Mouse (Mus musculus) lung, embryonic 15.5 days (tissue): ENCODE results near the gene Serpina3g. TPM values are rescaled to one million over a fixed set of nuclear protein-coding genes. Genes with fewer than 3 reads are reported as not detected.
"Not testable (repeated sequence)": the region's sequence is repeated elsewhere in the genome, so short reads cannot be mapped to it uniquely, and the experiment has no call there.

Experiments
- ATAC-seq: fragments of 200-750 bp; cut with Nextera tagmentation; 2 replicates; pipeline ENCODE4 v1.8.0; 2017; ENCODE audit warnings: moderate number of reproducible peaks, borderline replicate concordance; ENCODE audit not compliant: low FRiP score, low TSS enrichment; ENCODE audit errors: extremely low read depth
- H3K27ac ChIP-seq: fragments of 300-500 bp; sonication (generic); 2 replicates; pipeline ENCODE4 v1.5.1; 2015; ENCODE audit warnings: moderate library complexity, mild to moderate bottlenecking, inconsistent platforms
- H3K27me3 ChIP-seq: fragments of 300-500 bp; sonication (generic); 2 replicates; pipeline ENCODE4 v1.6.1; 2015; ENCODE audit warnings: inconsistent platforms
- H3K36me3 ChIP-seq: fragments of 300-500 bp; sonication (generic); 2 replicates; pipeline ENCODE4 v1.6.1; 2015; ENCODE audit warnings: inconsistent platforms
- H3K4me1 ChIP-seq: fragments of 300-500 bp; sonication (generic); 2 replicates; pipeline ENCODE4 v1.6.1; 2015; ENCODE audit warnings: inconsistent platforms
- H3K4me2 ChIP-seq: fragments of 300-500 bp; sonication (generic); 2 replicates; pipeline ENCODE4 v1.6.1; 2015; ENCODE audit warnings: inconsistent platforms, mild to moderate bottlenecking, moderate library complexity
- H3K4me3 ChIP-seq: fragments of 300-500 bp; sonication (generic); 2 replicates; pipeline ENCODE4 v1.5.1; 2015; ENCODE audit warnings: mild to moderate bottlenecking, inconsistent platforms
- H3K9ac ChIP-seq: fragments of 300-500 bp; sonication (generic); 2 replicates; pipeline ENCODE4 v1.6.1; 2015; ENCODE audit warnings: inconsistent platforms
- H3K9me3 ChIP-seq: fragments of 300-500 bp; sonication (generic); 2 replicates; pipeline ENCODE4 v1.6.1; 2016; ENCODE audit warnings: inconsistent platforms
- WGBS: fragments of 180-500 bp; shearing (Covaris S2); methylation state at CpG from one replicate; pipeline ENCODE4 v1.1.7; 2015; 5-methylcytosine and 5-hydroxymethylcytosine counted together
- polyA plus RNA-seq: library from polyadenylated mRNA; unstranded; fragments of >200 nt; fragmentation: Nextera tagmentation; extraction: Ambion mirVana; gene quantifications from 2 replicates; pipeline ENCODE4 v1.2.1, GENCODE M21; 2015

Serpina3g gene
- polyA plus RNA-seq, 1 experiment from 2014 or later, result 4.4 TPM

DNA sequence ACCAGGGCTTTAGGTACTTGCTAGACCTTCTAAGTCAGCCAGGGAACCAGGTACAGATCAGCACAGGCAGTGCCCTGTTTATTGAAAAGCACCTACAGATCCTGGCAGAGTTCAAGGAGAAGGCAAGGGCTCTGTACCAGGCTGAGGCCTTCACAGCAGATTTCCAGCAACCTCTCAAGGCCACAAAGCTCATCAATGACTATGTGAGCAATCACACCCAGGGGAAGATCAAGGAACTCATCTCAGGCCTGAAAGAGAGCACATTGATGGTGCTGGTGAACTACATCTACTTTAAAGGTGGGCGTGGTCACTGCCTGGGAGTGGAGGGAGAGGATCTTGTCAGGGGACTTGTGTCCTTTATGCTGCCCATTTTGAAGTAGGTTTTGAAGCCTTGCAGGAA lies 2.0 kb downstream of the Serpina3g start:
- not testable (repeated sequence) for H3K4me2 ChIP-seq, H3K4me3 ChIP-seq, ATAC-seq, H3K27ac ChIP-seq, H3K9me3 ChIP-seq, H3K4me1 ChIP-seq, H3K36me3 ChIP-seq, H3K9ac ChIP-seq, H3K27me3 ChIP-seq
- WGBS, result 72% methylated on average over 1 of the region's 1 CpGs

DNA sequence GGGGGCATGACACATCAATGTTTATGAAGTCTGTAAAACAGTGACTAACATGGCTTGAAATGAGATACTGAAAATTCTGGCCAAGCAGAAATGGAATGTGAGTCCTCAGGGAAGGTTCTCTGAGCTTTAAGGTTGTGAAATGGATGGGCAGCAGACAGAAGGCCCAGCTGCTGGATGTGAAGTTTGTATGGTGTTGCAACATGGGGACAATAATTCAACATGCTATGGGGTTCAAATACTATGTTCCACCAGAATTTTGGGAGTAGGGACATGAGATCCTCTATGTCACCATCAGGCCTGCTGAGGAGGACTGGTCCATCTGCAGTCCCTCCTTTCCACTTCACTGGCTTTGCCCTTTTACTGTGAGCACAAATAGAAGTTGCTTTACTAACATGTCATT lies 7.3 kb downstream of the Serpina3g start:
- no peak for ATAC-seq
- no peak overlapping the region for H3K4me3 ChIP-seq
- no peak overlapping the region for H3K27ac ChIP-seq
- H3K9me3 ChIP-seq, result no peaks in the 10 kb centered on the region
- no peaks in the 10 kb centered on the region for H3K36me3 ChIP-seq
- H3K4me1 ChIP-seq, result no peaks in the 10 kb centered on the region
- no peaks in the 10 kb centered on the region for H3K27me3 ChIP-seq
- H3K4me2 ChIP-seq, result no peak overlapping the region
- H3K9ac ChIP-seq, result no peak overlapping the region

DNA sequence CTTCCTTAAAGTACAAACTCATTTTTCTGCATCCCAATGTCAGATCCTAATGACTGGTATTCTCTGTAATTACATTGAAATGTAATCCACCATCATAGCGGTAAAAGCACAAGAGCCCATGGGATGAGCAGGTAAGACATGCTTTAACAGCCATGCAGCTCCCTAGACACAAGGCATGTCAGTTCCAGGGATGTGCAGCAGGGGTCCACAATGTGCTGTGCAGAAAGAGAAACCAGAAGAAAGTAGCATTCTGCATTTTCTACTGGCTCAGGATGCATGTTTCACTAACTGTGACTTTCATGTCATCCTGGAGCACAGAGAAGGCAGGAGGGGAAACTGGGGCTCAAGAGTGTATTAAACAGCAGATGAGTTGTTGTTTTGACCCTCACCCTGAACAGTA lies 9.0 kb downstream of the Serpina3g start:
- Histone ChIP-seq H3K4me3 (no peak overlapping the region), H3K27ac (no peak overlapping the region), H3K4me2 (no peak overlapping the region), H3K9me3 (no peaks in the 10 kb centered on the region), H3K9ac (no peak overlapping the region), H3K4me1 (no peaks in the 10 kb centered on the region), H3K27me3 (no peaks in the 10 kb centered on the region), H3K36me3 (no peaks in the 10 kb centered on the region)
- no peak for ATAC-seq
- 88% methylated on average over 1 of the region's 1 CpGs for WGBS

DNA sequence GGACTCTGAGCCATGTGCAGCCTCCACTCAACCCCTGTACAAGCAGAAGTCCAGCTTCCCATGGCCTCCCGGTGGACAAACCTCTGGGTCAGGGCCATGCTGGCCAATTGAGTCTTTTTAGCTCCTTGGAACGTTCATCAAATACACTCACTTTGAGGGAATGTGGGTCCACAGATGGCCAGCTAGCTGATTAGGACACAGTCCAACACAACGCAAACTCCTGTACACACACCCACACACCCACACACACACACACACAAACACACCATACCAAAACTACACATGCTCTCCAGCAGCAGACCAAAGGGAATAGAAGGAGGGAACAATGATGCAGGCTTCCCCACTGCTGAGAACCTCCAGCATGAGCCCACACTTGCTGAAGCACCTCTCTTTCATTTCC lies 9.6 kb downstream of the Serpina3g start:
- no peak for ATAC-seq
- Histone ChIP-seq H3K9ac (no peak overlapping the region), H3K9me3 (no peaks in the 10 kb centered on the region), H3K4me3 (no peak overlapping the region), H3K27me3 (no peaks in the 10 kb centered on the region), H3K4me2 (no peak overlapping the region), H3K36me3 (no peaks in the 10 kb centered on the region), H3K4me1 (no peaks in the 10 kb centered on the region), H3K27ac (no peak overlapping the region)
- 50% methylated on average over 3 of the region's 3 CpGs for WGBS

DNA sequence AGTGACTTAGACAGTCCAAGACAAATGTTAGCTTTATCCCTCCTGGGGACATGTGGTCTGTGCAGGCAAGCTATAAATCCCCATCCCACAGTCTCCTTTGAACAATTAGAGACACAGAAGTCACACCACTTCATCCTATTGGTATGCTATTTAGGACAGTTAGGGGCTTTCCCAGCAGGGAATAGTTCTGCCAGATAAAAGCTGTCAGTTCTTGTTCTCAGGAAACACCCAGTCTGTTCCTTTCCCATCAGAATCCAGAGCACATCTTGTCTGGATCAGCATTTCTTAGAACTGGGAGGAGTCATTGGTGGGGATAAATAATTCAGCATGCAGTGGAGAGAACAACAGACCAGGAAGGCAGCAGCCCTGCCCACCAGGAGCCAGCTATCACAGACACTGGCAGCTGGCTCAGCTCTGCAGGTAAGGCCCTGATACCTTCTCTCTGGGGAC lies 11.5 kb downstream of the Serpina3g start:
- H3K9ac ChIP-seq, result no peak overlapping the region
- H3K4me2 ChIP-seq, result no peak overlapping the region
- no peaks in the 10 kb centered on the region for H3K4me1 ChIP-seq
- no peaks in the 10 kb centered on the region for H3K36me3 ChIP-seq
- H3K27ac ChIP-seq, result no peak overlapping the region
- ATAC-seq, result no peak
- H3K4me3 ChIP-seq, result no peak overlapping the region
- H3K9me3 ChIP-seq, result no peaks in the 10 kb centered on the region
- no peaks in the 10 kb centered on the region for H3K27me3 ChIP-seq

DNA sequence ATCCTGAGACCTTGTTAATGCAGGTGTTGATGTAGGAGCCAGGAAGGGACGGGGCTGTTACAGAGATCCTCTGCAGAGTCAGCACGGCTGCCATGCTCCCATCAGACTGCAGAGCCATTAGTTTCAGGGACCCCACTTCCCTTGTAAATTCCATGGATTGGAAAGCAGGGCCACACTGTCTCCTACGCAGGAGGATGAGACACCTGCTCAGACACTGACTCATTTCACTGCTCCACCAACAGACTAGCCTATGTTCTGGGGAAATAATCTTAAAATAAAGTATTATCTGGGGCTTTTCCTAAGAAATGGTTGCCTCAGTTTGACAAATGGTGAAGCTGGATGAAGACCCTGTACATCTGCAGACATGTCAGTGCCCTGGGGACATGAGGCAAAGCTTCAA lies 12.2 kb downstream of the Serpina3g start:
- WGBS, result 64% methylated on average over 3 of the region's 3 CpGs
- no peaks in the 10 kb centered on the region for H3K4me1 ChIP-seq
- H3K36me3 ChIP-seq, result no peaks in the 10 kb centered on the region
- no peaks in the 10 kb centered on the region for H3K27me3 ChIP-seq
- no peak overlapping the region for H3K9ac ChIP-seq
- H3K4me3 ChIP-seq, result no peak overlapping the region
- no peak for ATAC-seq
- no peak overlapping the region for H3K4me2 ChIP-seq
- H3K9me3 ChIP-seq, result no peaks in the 10 kb centered on the region
- no peak overlapping the region for H3K27ac ChIP-seq

DNA sequence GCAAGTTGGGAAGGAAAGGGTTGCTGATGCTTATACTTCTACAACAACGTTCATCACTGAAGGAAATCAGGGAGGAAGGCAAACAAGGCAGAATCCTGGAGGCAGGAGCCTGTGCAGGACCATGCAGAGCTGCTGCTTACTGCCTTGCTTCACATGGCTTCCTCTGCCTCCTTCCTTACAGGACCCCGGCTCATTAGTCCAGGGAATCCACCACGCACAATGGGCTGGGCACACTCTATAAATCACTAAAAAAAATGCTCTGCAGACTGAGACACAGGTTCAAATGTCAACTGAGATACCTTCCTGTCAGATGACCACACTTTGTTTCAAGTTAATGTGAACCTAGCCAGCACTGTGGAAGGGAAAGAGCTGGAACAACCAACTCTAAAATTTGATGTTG lies 25.0 kb downstream of the Serpina3g start:
- Histone ChIP-seq H3K27ac (no peak overlapping the region), H3K9me3 (no peaks in the 10 kb centered on the region), H3K9ac (no peak overlapping the region), H3K4me2 (no peak overlapping the region), H3K27me3 (no peaks in the 10 kb centered on the region), H3K36me3 (no peaks in the 10 kb centered on the region), H3K4me3 (no peak overlapping the region), H3K4me1 (no peaks in the 10 kb centered on the region)
- no peak for ATAC-seq
- 34% methylated on average over 3 of the region's 3 CpGs for WGBS

DNA sequence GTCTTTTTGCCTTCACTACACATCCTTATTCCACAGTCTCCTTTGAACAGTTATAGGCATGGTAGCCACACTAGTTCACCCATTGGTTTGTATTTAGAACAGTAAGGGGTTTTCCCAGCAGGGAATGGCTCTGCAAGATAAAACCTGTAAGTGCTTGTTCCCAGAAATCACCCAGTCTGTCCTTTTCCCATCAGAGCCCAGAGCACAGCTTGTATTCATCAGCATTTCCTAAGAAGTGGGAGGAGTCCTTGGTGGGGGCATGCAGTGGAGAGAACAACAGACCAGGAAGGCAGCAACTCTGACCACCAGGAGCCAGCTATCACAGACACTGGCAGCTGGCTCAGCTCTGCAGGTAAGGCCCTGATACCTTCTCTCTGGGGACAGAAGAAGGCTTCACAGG lies 26.8 kb downstream of the Serpina3g start, which contains the start of gene Serpina3i:
Serpina3i (plus strand) TSS at position 260 of the 400 bp plus-strand sequence.
- no peaks in the 10 kb centered on the region for H3K4me1 ChIP-seq
- no peak within 1 kb of the TSS for H3K27ac ChIP-seq
- no peaks in the 10 kb centered on the region for H3K9me3 ChIP-seq
- H3K27me3 ChIP-seq, result no peaks in the 10 kb centered on the region
- no peak within 1 kb of the TSS for H3K4me3 ChIP-seq
- ATAC-seq, result no peak
- H3K4me2 ChIP-seq, result no peak within 1 kb of the TSS
- H3K9ac ChIP-seq, result no peak within 1 kb of the TSS
- H3K36me3 ChIP-seq, result no peaks in the 10 kb centered on the region

DNA sequence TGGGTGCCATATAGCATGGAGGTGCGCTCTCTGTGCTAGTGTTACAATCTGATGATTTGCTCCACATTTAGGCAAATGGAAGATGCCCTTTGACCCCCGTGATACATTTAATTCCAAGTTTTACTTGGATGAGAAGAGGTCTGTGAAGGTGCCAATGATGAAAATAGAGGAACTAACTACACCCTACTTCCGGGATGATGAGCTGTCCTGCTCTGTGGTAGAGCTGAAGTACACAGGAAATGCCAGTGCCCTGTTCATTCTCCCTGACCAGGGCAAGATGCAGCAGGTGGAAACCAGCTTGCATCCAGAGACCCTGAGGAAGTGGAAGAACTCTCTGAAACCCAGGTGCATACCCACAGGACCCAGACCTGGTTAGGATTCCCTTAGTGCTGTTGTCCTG lies 30.3 kb downstream of the Serpina3g start:
- H3K36me3 ChIP-seq, result no peaks in the 10 kb centered on the region
- no peak overlapping the region for H3K27ac ChIP-seq
- WGBS, result 63% methylated on average over 3 of the region's 3 CpGs
- no peak overlapping the region for H3K9ac ChIP-seq
- H3K4me1 ChIP-seq, result no peaks in the 10 kb centered on the region
- no peaks in the 10 kb centered on the region for H3K27me3 ChIP-seq
- no peak for ATAC-seq
- H3K4me2 ChIP-seq, result no peak overlapping the region
- no peaks in the 10 kb centered on the region for H3K9me3 ChIP-seq
- H3K4me3 ChIP-seq, result no peak overlapping the region

DNA sequence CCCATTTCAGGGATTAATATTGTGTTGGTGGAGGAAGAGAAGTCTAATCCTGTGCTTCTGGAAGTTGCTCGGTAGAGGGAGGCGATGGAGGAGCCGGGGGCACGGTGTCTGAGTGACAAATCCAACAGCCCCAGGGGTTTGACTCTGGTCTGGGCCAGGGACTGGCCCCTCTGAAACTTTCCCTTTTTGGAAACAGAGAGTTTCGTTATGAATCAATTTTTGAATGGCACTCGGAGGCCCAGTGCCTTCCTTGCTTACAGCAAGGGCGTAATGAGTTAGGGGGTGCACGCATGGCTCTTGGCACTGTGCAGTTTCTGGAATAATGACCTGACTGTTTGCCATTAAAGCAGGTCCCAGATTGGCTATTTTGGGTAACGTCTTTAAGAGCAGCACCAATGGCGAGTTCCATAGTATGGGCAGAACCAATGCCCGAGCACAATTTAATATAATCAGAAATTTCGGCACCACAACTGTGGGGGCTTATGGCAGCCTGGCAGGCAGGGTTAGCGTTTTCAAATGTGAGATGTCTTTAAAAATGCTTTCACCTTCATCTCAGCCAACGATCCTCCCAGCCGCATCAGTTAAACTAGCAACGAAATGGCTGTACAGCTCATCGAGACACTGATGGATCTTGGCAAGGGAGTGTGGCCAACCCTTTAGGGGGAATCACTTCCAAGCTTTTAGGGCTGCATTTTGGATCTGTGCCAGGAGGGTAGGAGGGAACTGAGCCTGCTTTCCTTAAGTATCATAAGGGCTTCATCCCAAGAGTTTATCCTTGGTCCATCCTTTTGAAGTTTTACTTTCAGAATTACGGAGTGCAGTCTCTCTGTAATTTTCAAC lies 42.4 kb downstream of the Serpina3g start:
- Histone ChIP-seq H3K9me3 (no peaks in the 10 kb centered on the region), H3K9ac (no peak overlapping the region), H3K4me2 (no peak overlapping the region), H3K4me3 (no peak overlapping the region), H3K27ac (no peak overlapping the region), H3K36me3 (no peaks in the 10 kb centered on the region), H3K4me1 (no peaks in the 10 kb centered on the region), H3K27me3 (no peaks in the 10 kb centered on the region)
- ATAC-seq, result no peak
- WGBS, result 71% methylated on average over 18 of the region's 18 CpGs

DNA sequence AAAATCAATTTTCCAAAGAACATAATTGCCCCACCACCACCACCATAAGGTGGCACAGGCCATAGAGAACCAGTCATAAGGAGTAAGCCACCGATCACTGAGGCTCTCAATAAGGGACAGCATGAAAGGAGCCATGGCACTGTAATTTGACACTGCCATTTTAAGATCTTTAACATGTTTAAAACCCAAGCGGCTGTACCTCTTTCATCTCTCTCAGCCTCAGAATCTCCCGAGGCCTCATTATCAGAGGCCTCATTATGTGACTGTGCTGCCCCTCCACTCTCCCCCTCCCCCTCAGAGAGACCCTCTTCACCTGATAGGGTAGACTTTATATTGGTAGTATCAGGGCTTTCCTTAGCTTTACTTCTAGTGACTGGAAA lies 43.0 kb downstream of the Serpina3g start:
- H3K27ac ChIP-seq, result no peak overlapping the region
- H3K4me1 ChIP-seq, result no peaks in the 10 kb centered on the region
- no peak overlapping the region for H3K9ac ChIP-seq
- 6% methylated on average over 3 of the region's 3 CpGs for WGBS
- no peaks in the 10 kb centered on the region for H3K27me3 ChIP-seq
- no peak for ATAC-seq
- no peaks in the 10 kb centered on the region for H3K36me3 ChIP-seq
- H3K9me3 ChIP-seq, result no peaks in the 10 kb centered on the region
- no peak overlapping the region for H3K4me2 ChIP-seq
- H3K4me3 ChIP-seq, result no peak overlapping the region

DNA sequence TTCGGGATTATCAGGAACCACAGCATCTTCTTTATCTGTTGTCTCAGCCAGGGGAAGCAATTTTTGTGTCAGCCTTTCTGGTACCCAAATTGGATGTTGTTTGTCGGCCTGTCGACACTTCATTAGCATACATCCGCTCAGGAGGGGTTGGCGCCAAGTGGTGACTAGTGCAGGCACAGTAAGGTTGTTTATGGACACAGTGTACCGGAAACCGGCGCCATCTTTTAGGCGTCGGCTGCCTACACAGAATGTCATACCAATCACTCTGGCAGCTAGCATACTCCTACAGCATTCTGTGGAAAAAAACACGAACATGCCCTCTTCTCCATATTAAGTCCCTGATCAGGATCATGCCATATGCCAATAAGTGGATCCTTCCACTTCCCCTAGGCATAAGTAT lies 47.3 kb downstream of the Serpina3g start:
- Histone ChIP-seq H3K4me1 (no peaks in the 10 kb centered on the region), H3K27ac (no peak overlapping the region), H3K27me3 (no peaks in the 10 kb centered on the region), H3K9ac (no peak overlapping the region), H3K9me3 (no peaks in the 10 kb centered on the region), H3K4me2 (no peak overlapping the region), H3K4me3 (no peak overlapping the region), H3K36me3 (no peaks in the 10 kb centered on the region)
- ATAC-seq, result no peak
- WGBS, result 79% methylated on average over 11 of the region's 11 CpGs

DNA sequence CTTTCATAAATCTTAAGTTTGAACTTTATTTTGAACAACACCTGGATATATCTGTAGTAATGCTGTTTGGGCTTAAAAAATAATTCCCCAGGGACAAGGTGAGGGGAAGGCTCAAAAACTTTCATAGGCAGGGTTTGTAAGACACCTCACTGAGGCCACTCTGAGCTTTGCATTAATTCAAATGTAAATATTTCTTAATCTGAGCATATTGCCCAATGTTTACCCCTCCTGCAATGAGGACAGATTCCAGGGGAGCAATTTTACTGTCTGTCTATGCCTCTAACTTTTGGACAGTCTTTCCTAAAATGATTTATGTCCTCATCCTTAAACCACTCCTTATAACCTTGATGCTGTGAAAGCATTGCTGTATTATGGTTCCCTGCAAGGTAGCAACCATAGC lies 52.3 kb downstream of the Serpina3g start:
- no peak overlapping the region for H3K27ac ChIP-seq
- no peak overlapping the region for H3K4me2 ChIP-seq
- no peaks in the 10 kb centered on the region for H3K36me3 ChIP-seq
- H3K4me3 ChIP-seq, result no peak overlapping the region
- H3K4me1 ChIP-seq, result no peaks in the 10 kb centered on the region
- no peak for ATAC-seq
- no peak overlapping the region for H3K9ac ChIP-seq
- H3K27me3 ChIP-seq, result no peaks in the 10 kb centered on the region
- no peaks in the 10 kb centered on the region for H3K9me3 ChIP-seq
